Mouse (Mus musculus): ENCODE measurements around the gene Ccdc51.

- TF ChIP-seq CTCF (IDR thresholded peaks at IDR 0.05; ENCODE audit: low read depth) (peak; percentile 81), EP300 (optimal IDR thresholded peaks at IDR 0.05) (no peak)
These were observed 40.3 kb downstream of the Ccdc51 start for GRCm38 (mm10) chr9:109122553-109123085.
